Mouse (Mus musculus): ENCODE measurements around the gene Npm1. TPM values are rescaled to one million over a fixed set of nuclear protein-coding genes. Genes with fewer than 3 reads are reported as not detected.

Gene Npm1
- polyA plus RNA-seq, 1 experiment from 2014 or later, result 382 TPM

DNA sequence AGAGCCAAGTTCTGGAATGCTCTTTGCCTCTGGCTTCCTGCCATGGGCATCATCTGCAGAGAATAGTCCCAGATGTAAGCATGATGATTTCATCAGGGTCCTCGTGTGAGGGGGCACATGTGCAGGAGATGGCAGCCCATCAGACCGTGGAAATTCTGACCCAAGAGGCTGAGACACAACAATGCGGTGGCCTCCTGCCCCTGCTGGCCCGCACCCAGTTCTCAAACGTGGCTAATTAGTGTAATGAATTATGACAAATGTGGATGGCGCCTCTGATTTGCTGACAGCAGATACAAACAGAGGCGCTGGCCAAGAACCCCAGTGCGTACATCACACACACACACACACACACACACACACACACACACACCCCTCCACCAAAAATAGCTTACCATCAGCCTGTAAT, 58.1 kb downstream of the Npm1 start:
- peaks cover 4% of the 10 kb centered on the region; the same call in 1 of the 2 replicates for H3K4me1 ChIP-seq
- no peak overlapping the region for H3K4me3 ChIP-seq
- no peaks in the 10 kb centered on the region for H3K36me3 ChIP-seq (replicated peaks)
- H3K27me3 ChIP-seq (replicated peaks), result no peaks in the 10 kb centered on the region
- no peak overlapping the region for H3K9ac ChIP-seq
- H3K4me2 ChIP-seq, result no peak overlapping the region
- ATAC-seq (replicated peaks), result no peak
- H3K27ac ChIP-seq, result no peak overlapping the region
- 62% methylated on average over 8 of the region's 8 CpGs for WGBS
- no peaks in the 10 kb centered on the region for H3K9me3 ChIP-seq

DNA sequence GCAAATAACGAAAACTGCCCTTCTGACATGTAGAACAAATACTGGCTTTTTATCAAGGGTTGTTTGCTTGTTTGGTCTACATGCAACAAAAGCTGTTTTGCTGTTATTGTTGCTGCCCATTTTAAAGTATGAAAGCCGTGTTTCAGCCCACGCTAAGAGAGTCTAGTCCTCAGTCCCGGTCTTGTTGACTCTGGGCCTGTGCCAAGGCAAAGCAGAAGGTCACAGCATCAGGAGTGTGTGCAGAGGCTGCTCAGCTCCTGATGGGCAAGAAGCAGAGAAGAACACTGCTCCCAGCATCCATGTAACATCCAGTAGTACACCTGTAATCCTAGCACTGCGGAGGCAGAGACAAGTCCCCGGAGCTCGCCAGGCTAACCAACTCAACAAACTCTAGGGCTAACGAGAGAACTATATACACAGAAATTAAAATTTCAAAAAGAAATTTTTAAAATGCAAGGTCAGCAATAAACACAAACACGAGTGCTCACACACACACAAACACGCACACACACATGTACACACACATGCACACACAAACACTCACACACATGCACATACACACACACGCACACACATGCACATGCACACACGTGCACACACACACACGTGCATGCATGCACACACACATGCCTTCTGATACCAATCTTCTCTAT, 59.6 kb downstream of the Npm1 start:
- H3K4me3 ChIP-seq, result no peak overlapping the region
- no peaks in the 10 kb centered on the region for H3K36me3 ChIP-seq (replicated peaks)
- no peak overlapping the region for H3K9ac ChIP-seq
- H3K27me3 ChIP-seq (replicated peaks), result no peaks in the 10 kb centered on the region
- H3K9me3 ChIP-seq, result no peaks in the 10 kb centered on the region
- 87% methylated on average over 13 of the region's 13 CpGs for WGBS
- peaks cover 8% of the 10 kb centered on the region; the same call in 1 of the 2 replicates for H3K4me1 ChIP-seq
- ATAC-seq (replicated peaks), result no peak
- H3K4me2 ChIP-seq, result no peak overlapping the region
- no peak overlapping the region for H3K27ac ChIP-seq

Other genes starting within 250 kb of the Npm1 start
- gene Fgf18, start 15.8 kb downstream of the Npm1 start, polyA plus RNA-seq (2015; fragmentation: Nextera tagmentation; extraction: Ambion mirVana), result 3.8 and 5.0 TPM in 2 replicates
- 1.1 and 3.2 TPM in 2 replicates for gene Tlx3, start 40.4 kb upstream of the Npm1 start, polyA plus RNA-seq (2015; fragmentation: Nextera tagmentation; extraction: Ambion mirVana)
- gene Gm12117, start 113.5 kb upstream of the Npm1 start, polyA plus RNA-seq (2015; fragmentation: Nextera tagmentation; extraction: Ambion mirVana), result not detected in 2 replicates

Data from midbrain, embryonic 15.5 days (tissue).